Mouse (Mus musculus): Measurements from ENCODE around the gene Ccdc63.
"Not testable (repeated sequence)": the region's sequence is repeated elsewhere in the genome, so short reads cannot be mapped to it uniquely, and the experiment has no call there.

Gene Ccdc63

DNA sequence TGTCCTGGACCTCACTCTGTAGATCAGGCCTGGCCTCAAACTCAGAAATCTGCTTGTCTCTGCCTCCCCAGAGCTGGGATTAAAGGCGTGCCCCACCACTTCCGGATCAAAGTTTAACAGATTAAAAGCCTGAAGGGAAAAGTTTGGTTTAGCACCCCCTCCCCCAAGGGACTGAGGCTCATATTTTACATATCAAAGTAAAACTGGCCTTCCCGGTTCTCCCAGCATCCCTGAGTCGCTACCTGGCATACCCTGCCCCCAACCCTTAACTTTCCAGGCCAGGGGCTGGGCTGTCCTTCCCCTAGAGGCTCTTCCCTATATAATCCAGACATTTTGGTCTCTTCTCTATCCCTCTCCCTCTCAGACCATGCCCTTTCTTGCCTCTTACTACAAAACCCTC lies 8.6 kb upstream of the Ccdc63 start:
- no peak for DNase-seq (ENCODE audit: low spot score in 2 of 2)

DNA sequence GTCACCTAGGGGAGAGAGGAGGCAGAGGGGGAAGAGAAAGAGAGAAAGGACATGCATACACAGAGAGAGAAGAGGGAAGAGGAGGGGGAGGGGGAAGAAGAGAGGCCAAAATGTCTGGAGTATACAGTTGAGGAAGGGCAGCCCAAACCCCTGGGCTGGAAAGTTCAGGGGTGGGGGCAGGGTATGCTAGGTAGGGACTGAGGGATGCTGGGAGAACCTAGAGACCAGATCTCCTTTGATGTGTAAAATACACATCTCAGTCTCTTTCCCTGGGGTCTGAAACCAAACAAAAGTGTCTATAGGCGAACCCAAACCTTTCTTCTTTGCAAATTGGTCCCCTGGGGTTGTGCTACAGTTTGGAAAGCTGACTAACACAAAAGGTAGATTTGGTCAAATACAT lies 7.5 kb upstream of the Ccdc63 start:
- no peak for DNase-seq (ENCODE audit: low spot score in 2 of 2)

DNA sequence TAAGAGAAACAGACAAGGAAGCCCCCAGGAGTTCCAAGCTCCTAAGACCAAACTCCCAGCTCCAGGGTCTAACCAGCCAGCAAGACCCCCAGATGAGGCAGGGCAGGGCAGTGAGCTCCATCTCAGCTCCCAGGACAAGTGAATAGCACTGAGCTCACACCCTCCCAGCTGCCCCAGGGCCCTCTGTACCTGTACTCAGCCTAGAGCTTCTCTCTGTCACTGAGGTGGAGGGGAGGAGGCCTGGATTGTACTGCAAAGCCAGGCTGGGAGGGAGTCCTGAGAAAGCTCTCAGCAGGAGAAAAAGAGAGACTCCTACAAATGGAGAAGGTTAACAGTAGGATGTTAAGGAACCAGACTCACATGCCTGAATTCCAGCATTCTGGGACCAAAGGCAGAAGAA lies 6.0 kb upstream of the Ccdc63 start:
- no peak for DNase-seq (ENCODE audit: low spot score in 2 of 2)

DNA sequence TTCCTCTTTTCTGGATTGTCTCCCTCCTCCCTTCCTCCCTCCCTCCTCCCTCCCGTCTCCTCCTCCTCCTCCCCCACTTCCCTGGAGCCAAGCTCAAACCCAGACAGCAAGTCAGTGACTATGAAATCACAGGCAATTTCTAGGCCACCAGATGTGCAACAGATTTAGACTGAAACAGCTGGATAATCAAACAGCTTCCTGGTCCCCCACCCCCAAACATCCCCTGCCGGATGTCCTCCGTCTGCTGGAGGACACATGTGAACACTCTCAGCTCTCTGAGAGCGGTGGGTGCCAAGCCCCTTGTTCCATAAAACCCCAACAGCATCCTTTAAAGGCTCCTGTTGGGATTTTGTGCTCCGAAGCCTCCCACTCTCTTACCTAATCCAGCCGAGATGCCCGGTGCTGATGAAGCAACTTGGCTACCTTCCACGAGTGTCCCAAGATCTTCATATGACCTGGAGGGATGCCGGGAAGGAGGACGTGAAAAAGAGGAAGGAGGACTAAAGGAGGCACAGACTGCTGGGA lies 5.5 kb upstream of the Ccdc63 start:
- DNase-seq (ENCODE audit: low spot score in 2 of 2) = peak in 1 of 2 experiments; percentile 25

DNA sequence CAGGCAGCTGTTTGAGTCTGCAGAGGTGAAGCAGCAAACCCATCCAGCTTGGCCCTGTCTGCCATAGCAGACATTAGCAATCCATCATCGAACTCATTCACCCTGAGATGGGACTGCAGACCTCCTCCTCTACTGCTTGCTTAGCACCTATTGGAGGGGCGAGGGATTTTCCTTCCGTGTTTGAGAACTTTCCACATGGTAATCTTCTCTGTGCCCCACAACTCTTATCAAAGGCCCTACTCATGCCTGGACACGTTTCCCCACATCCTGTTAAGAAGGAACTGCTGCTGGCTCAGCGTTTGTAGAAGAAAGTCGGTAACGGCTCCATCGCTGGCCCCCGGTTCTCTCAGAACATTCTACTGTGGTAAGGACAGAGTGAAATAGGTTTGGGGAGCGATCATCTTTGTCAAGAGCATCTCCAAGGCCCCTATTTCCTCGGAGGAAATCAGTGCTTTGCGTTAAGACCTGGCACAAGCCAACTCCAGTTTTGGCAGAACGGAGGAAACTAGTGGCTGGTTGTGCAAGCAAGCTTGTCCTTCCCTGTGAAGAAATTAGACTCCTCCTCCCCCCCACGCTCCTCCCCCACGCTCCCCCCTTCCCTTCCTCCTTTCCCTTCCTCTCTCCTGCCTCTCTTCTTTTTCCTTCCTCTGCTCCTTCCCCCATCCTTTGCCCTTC lies 4.9 kb upstream of the Ccdc63 start:
- DNase-seq (ENCODE audit: low spot score in 2 of 2) = peak; percentile 78 to 79

DNA sequence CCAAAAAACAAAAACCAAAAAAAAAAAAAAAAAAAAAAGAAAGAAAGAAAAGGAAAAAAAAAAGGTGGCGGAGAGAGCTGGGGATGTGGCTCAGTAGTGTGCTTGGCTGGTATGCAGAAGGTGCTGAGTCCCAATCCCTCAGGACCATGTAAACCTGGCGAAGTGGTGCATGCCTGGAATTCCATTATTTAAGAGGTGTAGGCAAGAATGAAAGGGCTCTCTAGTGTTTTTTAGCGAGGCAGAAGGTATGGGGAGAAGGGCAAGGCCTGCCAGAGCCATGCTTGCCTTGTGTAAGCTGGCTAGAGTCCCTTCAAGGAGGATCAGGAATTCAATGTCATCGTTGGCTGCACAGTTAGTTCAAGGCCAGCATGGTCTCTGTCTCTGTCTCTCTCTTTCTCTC lies 4.2 kb upstream of the Ccdc63 start:
- DNase-seq (ENCODE audit: low spot score in 2 of 2) = no peak

DNA sequence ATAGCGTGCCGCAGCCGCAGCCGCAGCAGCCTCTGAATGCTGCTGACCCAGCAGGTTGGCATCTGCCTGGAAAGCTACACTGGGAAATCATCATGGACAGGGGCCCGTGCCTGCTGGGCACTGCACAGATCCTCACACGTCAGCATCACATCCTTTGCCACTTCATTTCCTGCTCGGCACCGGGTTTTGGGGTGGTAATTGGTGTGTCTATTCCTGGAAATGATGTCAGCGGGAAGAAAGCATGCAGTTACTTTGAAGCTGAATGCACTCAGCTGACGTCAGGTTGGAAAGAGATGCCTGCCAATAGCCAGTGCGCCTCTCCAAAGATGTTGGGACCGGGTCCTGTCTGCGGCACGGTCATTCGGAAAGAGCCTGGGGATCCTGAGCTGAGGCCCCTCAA lies 2.9 kb upstream of the Ccdc63 start:
- no peak for DNase-seq (ENCODE audit: low spot score in 2 of 2)

DNA sequence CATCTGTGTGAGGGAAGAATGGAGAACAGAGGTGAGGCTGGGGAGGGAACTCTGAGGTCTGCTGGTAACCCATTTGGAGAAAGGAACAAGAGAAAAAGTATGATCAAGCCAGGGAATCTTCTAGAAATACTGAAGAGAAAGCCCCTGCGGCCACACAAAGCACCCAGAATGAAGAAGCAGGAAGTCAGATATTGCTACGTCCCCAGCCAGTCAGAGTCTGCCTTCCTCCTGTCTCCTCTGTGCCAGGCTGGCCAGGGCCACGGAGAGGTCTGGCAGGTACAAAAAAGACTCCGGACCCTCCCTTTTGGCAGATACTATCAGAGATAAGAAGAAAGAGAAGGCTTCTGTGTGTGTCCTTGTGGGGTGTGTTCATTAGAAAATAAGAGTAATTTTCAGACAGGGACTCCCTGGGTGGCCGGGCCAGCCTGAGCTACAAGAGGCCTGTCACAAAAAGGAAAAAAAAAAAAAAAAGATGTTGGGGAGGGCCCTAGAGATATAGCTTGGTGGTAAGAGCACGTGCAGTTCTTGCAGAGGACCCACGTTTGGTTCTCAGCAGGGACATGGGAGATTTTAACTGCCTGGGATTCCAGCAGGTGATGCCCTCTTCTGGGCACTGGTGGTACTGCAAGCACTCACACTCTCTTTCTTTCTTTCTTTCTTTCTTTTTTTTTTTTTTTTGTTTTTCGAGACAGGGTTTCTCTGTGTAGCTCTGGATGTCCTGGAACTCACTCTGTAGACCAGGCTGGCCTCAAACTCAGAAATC lies 1.8 kb upstream of the Ccdc63 start:
- peak in 1 of 2 experiments; percentile 43 for DNase-seq (ENCODE audit: low spot score in 2 of 2)

DNA sequence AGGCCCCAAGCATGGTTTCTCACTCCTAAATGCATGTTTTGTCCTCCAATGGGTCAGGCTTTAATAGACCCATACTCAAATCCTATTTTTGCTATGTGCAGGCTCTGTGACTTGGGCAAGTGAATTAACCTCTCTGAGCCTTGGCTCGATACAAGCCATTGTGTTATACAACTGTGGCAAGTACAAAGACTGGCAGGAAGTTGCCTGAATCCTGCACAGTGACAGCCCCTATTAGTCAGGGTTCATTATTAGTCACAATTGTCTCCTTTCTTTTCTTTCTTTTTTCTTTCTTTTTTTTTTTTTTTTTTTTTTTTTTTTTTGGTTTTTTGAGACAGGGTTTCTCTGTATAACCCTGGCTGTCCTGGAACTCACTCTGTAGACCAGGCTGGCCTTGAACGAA lies 852 bp downstream of the Ccdc63 start:
- not testable (repeated sequence) for DNase-seq (ENCODE audit: low spot score in 2 of 2)

DNA sequence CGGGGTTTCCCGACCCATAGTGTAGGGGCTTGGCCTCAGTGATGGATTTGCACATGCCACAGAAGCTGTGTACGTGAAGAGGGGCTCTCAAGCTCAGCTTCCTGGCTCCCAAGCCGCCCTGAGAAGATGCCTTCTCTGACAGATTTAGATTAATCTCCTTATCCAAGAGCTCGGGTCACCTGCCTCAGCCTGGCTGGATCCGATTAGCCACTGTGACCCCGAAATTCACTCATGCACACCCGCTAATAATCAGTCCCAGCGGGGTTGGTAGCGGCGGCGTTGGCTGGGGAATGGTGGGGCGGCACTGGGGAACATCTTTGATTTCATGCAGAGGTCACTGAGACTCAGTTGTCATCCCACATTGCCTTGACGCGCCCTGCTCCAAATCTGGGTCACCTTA lies 1.8 kb downstream of the Ccdc63 start:
- DNase-seq (ENCODE audit: low spot score in 2 of 2) = no peak

DNA sequence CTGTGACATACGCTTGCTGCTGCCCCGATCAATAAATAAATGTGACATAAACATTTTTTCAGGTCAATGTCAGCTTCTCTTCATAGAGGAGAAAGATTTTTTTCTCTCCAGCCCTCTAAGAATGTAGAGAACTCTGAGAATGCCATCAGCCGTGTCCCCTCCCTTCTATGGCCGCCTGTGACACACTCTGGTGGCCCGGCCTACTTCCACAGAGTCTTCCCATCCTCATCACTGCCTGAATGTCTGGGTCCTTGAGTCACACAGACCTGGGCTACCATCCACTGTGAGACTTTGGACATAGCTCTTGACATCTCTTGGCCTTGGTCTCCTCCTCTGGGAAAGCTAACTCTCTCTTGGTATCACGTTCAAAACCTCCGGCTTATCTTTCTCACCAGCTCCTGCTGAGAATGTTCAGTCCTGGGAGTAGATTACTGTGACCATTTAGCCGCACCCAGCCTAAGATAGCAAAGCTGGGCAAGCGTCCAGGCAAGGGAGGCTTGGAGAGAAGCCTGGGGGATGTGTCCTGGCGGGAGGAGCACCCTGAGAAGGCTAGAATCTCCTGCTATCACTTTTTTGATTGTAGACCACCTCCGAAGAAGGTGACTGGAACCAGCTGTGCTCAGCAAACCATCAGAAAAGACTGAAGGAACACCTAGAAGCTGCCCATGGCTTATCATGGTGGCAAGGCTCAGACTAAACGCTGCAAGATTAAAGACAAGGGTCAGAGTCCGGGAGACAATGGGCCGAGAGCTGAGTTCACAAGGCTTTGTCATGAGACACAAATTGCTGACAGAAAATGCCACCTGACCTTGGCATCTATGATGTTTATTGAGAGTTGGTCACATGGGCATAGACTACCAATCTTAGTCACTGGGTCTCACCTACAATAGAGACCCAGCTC lies 3.9 kb downstream of the Ccdc63 start:
- DNase-seq (ENCODE audit: low spot score in 2 of 2) = peak; percentile 32 to 46

DNA sequence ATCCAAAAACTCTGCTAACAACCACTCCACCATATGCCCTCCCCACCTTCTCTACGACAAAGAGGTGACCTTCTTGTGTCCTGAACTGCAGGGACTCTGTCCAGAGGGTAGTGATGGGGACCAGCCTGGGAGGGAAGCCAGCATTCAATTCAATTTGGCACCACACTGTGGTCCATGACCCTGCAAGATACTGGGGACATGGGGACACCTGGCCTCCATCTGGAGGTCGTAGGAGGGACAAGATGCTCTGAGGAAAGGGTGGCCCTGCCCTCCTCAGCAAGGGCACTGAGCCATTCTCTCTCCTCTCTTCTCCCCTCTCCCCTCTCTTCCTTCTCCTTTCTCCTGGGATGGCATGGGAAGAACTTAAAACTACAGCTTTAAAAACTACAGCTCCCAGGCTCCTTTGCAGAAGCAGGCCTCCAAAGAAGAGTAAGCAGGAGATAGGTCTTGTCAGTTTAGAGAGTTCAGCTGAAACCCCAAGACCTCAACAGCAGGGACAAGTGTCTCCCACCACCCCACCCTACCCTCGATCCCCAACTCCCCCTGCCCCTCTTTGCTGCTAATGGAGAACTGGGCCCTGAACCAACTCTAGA lies 5.2 kb downstream of the Ccdc63 start:
- no peak for DNase-seq (ENCODE audit: low spot score in 2 of 2)

DNA sequence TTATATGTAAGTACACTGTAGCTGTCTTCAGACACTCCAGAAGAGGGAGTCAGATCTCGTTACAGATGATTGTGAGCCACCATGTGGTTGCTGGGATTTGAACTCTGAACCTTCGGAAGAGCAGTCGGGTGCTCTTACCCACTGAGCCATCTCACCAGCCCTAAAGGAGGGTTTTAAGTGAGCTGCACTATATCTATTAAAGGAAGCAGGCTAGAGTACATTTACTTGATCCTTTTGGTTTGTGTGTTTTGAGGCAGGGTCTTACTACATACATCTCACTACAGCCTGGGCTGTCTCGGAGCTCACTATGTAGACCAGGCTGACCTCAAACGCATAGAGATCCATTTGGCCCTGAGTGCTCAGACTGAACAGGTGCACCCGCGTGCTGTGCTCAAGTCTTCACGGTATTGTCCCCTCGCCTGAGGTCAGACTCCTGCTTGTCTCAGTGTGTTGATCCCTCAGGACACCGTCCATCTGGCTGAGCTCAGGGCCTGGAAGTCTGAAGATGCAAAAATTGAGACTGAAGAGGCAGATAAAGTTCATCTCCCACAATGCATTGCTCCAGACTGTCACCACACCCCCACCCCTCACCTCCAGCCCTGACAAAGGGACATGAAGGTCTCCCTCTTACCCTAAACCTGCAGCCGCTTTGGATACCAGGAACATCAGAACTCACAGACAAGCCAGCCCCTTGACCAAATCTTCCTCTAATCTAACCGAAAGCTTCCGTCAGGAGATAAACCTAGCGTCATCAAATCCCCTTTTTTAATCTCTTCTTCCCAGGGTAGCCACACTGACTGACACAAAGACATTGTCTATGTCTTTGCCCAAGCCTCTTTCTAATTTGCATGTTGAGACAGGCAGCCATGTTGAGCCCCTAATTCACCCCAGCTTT lies 6.0 kb downstream of the Ccdc63 start:
- DNase-seq (ENCODE audit: low spot score in 2 of 2) = no peak

DNA sequence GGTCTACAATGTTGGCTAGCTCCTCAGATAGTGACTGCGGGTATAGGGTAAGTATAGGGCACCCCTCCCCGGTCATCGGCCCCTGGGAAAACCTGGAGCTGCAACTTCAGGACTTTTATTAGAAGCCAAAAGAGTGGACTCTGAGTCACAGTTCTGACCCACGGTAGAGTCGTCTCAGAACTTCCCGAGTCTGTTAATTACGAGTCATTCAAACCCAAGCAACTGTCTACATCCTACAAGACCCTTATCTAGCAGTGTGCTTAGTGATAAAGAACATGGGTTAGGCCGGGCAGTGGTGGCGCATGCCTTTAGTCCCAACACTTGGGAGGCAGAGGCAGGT lies 7.6 kb downstream of the Ccdc63 start:
- DNase-seq (ENCODE audit: low spot score in 2 of 2) = no peak

DNA sequence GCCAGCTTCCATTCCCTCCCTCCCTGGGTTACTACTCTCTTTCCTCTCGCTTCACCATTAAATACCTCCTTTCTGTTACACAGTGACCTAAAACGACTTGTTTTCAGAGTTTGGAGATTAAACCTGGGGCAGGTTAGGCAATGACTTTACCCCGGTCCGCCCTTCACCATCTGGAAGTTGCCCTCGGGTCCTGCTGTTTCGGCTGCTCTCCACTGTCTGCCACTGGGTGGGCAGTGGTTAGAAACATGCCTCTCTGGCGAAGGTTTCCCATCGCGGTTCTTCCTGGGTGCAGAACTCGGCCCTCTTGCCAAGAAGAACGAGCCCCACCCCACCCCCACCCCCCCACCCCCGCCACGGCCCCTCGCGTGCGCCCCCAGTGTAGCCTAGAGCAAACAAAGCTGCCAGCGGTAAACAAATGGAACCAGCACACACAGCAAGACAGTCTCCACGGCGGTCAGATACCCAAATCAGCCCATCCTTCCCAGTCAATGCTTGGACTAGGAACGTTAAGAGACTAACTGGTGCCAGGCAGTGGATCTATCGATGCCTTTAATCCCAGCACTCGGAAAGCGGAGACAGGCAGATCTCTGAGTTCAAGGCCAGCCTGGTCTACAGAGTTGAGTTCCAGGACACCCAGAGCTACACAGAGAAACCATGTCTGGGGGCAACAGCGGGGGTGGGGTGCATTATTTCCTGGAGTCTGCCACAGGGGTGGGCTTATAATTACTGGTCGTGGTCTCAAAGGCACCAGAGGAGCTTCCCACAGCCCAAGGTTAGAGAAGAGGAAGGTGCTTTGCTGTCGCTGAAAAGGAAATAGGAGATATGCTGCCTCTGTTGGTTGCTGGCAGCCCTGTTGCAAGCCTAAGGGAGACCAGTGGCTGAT lies 8.2 kb downstream of the Ccdc63 start:
- no peak for DNase-seq (ENCODE audit: low spot score in 2 of 2)

DNA sequence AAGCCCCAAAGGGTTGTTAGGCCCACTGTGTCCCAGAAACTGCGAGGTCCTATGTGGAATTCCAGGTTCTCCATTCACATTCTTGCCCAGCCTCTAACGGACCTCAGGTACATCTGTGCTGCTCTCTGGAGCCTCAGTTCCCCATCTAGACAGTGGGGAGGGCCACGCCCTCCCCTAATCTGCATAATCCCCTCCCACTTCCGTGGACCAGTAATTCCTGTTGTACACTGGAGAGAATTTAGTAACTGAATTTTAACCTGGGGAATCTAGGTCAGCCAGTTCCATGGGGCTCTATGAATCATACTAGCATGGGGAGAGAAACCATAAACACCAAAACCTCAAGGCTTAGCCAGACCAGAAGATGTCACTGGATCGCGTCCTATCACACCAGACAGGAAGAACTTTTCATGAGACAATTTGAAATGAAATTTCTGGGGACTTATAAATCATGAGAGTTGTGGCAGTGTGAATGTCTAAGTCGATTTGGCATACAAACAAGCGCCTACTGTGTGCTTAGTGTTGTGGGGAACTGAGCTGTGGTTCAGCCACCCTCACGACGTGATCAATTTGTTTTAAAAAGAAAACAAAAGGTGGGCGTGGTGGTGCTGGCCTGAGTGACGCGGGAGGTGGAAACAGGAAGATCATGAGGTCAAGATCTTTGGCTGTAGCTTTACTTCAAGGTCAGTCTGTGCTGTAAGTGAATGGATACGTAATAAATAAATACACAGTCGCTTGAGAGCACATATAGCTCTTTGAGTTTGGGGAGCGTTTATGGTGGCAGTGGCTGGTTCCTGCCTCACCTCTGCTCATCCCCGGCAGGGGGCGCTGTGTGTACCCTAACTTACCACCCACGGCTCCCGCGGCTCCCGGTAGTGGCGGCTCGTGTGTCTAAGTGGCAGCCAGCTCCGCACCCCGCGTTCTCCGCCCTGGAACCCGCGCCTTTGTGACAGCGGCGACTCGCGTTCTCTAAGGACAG lies 9.3 kb downstream of the Ccdc63 start:
- peak; percentile 86 to 89 for DNase-seq (ENCODE audit: low spot score in 2 of 2)

DNA sequence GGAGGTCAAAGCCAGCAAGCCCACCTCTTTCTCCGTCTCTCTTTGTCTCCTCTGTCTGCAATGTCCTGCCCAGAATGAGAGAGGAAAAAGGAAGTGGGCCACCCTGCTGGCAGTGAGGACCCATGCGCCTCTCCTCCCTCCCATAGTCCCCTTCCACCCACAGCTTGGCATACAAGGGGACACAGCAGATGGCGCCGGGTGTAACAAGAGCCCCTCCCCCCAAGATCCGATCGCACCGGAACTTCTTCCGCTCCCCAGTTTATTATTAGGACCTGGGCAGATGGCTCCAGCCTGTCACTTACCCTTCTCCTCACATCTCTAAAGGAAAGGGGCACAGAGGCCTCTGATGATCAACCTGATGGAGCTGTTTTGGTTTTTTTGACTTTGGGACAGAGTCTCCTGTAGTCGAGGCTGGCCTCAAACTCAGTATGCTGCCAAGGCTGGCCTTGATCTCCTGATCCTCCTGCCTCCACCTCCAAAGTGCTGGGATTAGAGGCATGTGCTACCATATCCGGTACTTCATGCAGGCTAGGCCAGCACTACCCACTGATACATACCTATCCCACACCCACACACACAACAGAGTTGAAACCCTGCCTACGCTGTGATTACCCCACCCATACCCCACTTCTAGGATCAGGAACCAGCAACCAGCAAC lies 10.2 kb downstream of the Ccdc63 start:
- no peak for DNase-seq (ENCODE audit: low spot score in 2 of 2)

DNA sequence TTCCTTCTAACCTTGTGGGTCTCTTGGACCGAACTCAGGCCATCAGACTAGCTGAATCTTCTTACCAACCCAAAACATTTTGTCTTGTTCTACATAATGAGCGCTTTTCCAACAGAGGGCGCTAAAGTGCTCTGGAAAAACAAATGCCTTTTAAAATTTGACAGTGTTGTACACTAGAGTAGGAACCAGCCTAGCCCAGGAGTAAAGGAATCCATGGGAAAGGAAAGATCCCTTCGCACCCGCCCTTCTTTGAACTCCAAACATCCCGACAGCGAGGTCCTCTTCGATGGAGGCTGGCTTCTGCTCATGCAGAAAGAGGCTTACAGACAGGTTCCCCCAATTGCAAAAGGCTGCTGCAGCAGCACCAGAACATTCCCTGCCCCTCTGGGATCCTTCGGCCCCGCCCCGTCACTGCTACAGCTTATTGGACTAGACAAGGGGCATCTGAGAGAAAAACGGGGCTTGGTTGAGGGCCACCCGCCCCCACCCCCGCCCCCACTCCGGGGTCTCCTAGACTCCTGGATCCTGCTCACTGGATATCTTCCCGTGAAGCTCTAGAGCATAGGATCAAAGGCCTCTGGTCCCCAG lies 11.5 kb downstream of the Ccdc63 start:
- peak; percentile 63 to 75 for DNase-seq (ENCODE audit: low spot score in 2 of 2)

Measured in spleen, postnatal 36 days (tissue).